Mouse (Mus musculus) forebrain, embryonic 11.5 days (tissue): ENCODE measurements at regions not wholly inside any gene's neighbourhood (a gene's known extent, or its start where the extent isn't known, plus 50 kb on each side); places are given as distances from the start of the nearest gene placed in this dataset.

Experiments used
- ATAC-seq: fragments of 200-750 bp; cut with Nextera tagmentation; replicated peaks from 2 replicates; pipeline ENCODE4 v1.8.0; 2017; ENCODE audit warnings: moderate TSS enrichment; ENCODE audit not compliant: low FRiP score
- DNase-seq: peaks from one replicate; pipeline ENCODE4 v3.0.0-alpha.2; 2017; ENCODE audit warnings: low spot score
- H3K27ac ChIP-seq: fragments of 300-500 bp; sonication (generic); 2 replicates; pipeline ENCODE4 v1.5.1; 2014; ENCODE audit warnings: low read depth, low read length
- H3K27me3 ChIP-seq: fragments of 300-500 bp; sonication (generic); 2 replicates; pipeline ENCODE4 v1.6.1; 2014; ENCODE audit warnings: mild to moderate bottlenecking, low read length, mixed read lengths; ENCODE audit not compliant: control insufficient read depth, insufficient read depth
- H3K36me3 ChIP-seq: fragments of 300-500 bp; sonication (generic); 2 replicates; pipeline ENCODE4 v1.6.1; 2014; ENCODE audit warnings: mild to moderate bottlenecking, low read length, moderate library complexity, mixed read lengths; ENCODE audit not compliant: control insufficient read depth, insufficient read depth
- H3K4me1 ChIP-seq: fragments of 300-500 bp; sonication (generic); replicated peaks from 2 replicates; pipeline ENCODE4 v1.6.1; 2014; ENCODE audit warnings: low read length, mixed read lengths; ENCODE audit not compliant: control insufficient read depth, insufficient read depth
- H3K4me2 ChIP-seq: fragments of 300-500 bp; sonication (generic); 2 replicates; pipeline ENCODE4 v1.6.1; 2014; ENCODE audit warnings: low read depth, mild to moderate bottlenecking, low read length, moderate library complexity, mixed read lengths; ENCODE audit not compliant: severe bottlenecking
- H3K4me3 ChIP-seq: fragments of 300-500 bp; sonication (generic); 2 replicates; pipeline ENCODE4 v1.5.1; 2014; ENCODE audit warnings: low read depth, low read length
- H3K9ac ChIP-seq: fragments of 300-500 bp; sonication (generic); 2 replicates; pipeline ENCODE4 v1.6.1; 2014; ENCODE audit warnings: low read length
- H3K9me3 ChIP-seq: fragments of 300-500 bp; sonication (generic); 2 replicates; pipeline ENCODE4 v1.6.1; 2016; ENCODE audit warnings: low read length, mixed read lengths; ENCODE audit not compliant: control insufficient read depth
- WGBS: fragments of 180-500 bp; shearing (Covaris S2); extraction: QIAGEN DNeasy Blood & Tissue Kit; methylation state at CpG from one replicate; pipeline ENCODE4 v1.1.7; 2014; 5-methylcytosine and 5-hydroxymethylcytosine counted together

DNA sequence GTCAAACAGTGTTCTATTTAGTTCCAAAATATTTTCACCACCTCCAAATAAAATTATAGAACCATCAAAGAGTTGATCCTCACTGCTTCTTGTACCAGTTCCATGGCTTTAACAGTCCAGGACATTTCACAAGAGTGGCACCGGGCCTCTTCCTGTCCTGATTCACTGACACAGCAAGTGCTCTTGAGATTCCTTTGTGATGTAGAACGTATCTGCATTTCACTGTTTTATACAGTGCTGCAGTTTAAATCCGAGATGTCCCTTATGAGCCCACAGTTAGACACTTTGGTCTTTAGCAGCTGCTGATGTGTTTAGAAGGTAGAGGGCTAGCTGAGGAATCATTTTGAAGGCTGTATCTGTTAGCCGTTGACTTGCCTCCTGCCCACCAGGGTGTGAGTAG is 284.8 kb downstream of the Pmp22 start:
- Histone ChIP-seq H3K9me3 (no peaks in the 10 kb centered on the region), H3K4me1 (peaks cover 10% of the 10 kb centered on the region; the same call in 1 of the 2 replicates), H3K27ac (no peak overlapping the region), H3K4me3 (no peak overlapping the region), H3K4me2 (no peak overlapping the region), H3K27me3 (peaks cover 35% of the 10 kb centered on the region), H3K36me3 (no peaks in the 10 kb centered on the region), H3K9ac (no peak overlapping the region)
- no peak for DNase-seq
- no peak for ATAC-seq
- WGBS = 52% methylated on average over 4 of the region's 4 CpGs

- ATAC-seq = no peak
- Histone ChIP-seq H3K9ac (no peak overlapping the region), H3K4me2 (no peak overlapping the region), H3K4me1 (no peaks in the 10 kb centered on the region; the same call in 1 of the 2 replicates), H3K4me3 (no peak overlapping the region), H3K27me3 (peaks cover 13% of the 10 kb centered on the region; the same call in 1 of the 2 replicates), H3K27ac (no peak overlapping the region), H3K9me3 (no peaks in the 10 kb centered on the region), H3K36me3 (no peaks in the 10 kb centered on the region)
- DNase-seq = no peak
- WGBS = 81% methylated on average over 5 of the region's 5 CpGs
Observed at GRCm38 (mm10) chr11:63418042-63418776, 289.4 kb downstream of the Pmp22 start.

GRCm38 (mm10) chr11:63420341-63420740 is 291.6 kb downstream of the Pmp22 start:
- Histone ChIP-seq H3K9me3 (no peaks in the 10 kb centered on the region), H3K36me3 (no peaks in the 10 kb centered on the region), H3K4me2 (no peak overlapping the region), H3K4me1 (no peaks in the 10 kb centered on the region), H3K27me3 (peaks cover 4% of the 10 kb centered on the region; the same call in 1 of the 2 replicates), H3K9ac (no peak overlapping the region), H3K27ac (no peak overlapping the region), H3K4me3 (no peak overlapping the region)
- DNase-seq (no peak), ATAC-seq (no peak)
- WGBS = 100% methylated on average over 3 of the region's 3 CpGs

DNA sequence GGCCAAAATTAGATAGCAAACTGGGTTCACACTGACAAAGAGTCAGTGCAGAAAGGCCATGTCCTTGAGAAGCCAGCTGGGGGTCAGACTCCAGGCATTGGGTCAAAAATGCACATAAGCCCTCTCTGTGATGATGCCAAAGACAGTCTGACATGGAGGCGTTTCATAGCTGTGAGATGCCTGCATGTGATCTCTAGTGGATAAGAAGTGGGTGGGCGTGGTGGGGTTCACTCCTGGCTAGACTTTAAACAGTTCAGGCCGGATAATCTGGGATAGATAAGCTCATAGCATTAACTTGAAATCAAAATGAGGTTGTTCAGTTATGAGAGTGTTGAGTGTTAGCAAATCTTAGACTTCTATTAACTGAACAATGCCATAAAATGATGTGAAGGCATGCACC is 293.3 kb downstream of the Pmp22 start:
- Histone ChIP-seq H3K27me3 (no peaks in the 10 kb centered on the region; the same call in 1 of the 2 replicates), H3K27ac (no peak overlapping the region), H3K4me2 (no peak overlapping the region), H3K9me3 (no peaks in the 10 kb centered on the region), H3K4me1 (peaks cover 5% of the 10 kb centered on the region; the same call in 1 of the 2 replicates), H3K9ac (no peak overlapping the region), H3K36me3 (no peaks in the 10 kb centered on the region), H3K4me3 (no peak overlapping the region)
- 91% methylated on average over 3 of the region's 3 CpGs for WGBS
- DNase-seq (no peak), ATAC-seq (no peak)

DNA sequence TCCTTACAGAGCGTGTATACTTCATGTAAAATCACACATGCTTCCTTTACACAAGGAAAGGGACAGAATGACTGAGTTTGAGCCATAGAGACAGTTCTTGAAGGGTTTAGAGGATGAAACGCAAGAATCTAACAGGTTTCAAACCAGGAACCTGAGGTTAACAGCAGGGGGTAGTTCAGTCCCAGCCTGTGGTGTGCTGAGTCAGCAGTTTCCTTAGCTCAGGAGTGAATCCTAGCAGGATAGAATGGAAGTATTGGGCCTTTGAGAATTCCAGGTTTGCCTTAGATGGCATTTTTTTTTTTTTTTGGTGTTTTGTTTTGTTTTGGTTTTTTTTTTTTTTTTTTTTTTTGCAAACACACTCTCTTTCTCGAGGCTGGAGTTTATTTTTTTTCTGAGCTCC is 295.5 kb downstream of the Pmp22 start:
- ATAC-seq (no peak), DNase-seq (no peak)
- no peak overlapping the region for H3K4me3 ChIP-seq
- H3K36me3 ChIP-seq = no peaks in the 10 kb centered on the region
- no peaks in the 10 kb centered on the region for H3K27me3 ChIP-seq
- no peak overlapping the region for H3K9ac ChIP-seq
- H3K4me2 ChIP-seq = no peak overlapping the region
- peaks cover 5% of the 10 kb centered on the region; the same call in 1 of the 2 replicates for H3K4me1 ChIP-seq
- no peaks in the 10 kb centered on the region for H3K9me3 ChIP-seq
- WGBS = 69% methylated on average over 3 of the region's 3 CpGs
- H3K27ac ChIP-seq = no peak overlapping the region

GRCm38 (mm10) chr11:63425741-63426140 is 297.0 kb downstream of the Pmp22 start:
- no peak overlapping the region for H3K27ac ChIP-seq

GRCm38 (mm10) chr11:63453786-63454185 is 325.0 kb downstream of the Pmp22 start:
- Histone ChIP-seq H3K27me3 (peaks cover 28% of the 10 kb centered on the region), H3K4me1 (peaks cover 3% of the 10 kb centered on the region; the same call in 1 of the 2 replicates), H3K4me2 (no peak overlapping the region), H3K9me3 (peaks cover 6% of the 10 kb centered on the region; the same call in 1 of the 2 replicates), H3K36me3 (no peaks in the 10 kb centered on the region), H3K9ac (no peak overlapping the region), H3K4me3 (no peak overlapping the region), H3K27ac (no peak overlapping the region)
- DNase-seq (no peak), ATAC-seq (no peak)
- WGBS = 33% methylated on average over 5 of the region's 5 CpGs

More at GRCm38 (mm10) chr11:63425741-63426140, 297.0 kb downstream of the Pmp22 start:
- no peaks in the 10 kb centered on the region for H3K9me3 ChIP-seq
- H3K4me2 ChIP-seq = no peak overlapping the region
- H3K27me3 ChIP-seq = no peaks in the 10 kb centered on the region
- WGBS = 30% methylated on average over 11 of the region's 11 CpGs
- H3K4me1 ChIP-seq = peaks cover 5% of the 10 kb centered on the region; the same call in 1 of the 2 replicates
- H3K9ac ChIP-seq = no peak overlapping the region
- H3K4me3 ChIP-seq = no peak overlapping the region
- H3K36me3 ChIP-seq = no peaks in the 10 kb centered on the region
- DNase-seq (no peak), ATAC-seq (no peak)

GRCm38 (mm10) chr11:63454910-63455531 is 326.2 kb downstream of the Pmp22 start:
- Histone ChIP-seq H3K4me1 (peaks cover 3% of the 10 kb centered on the region; the same call in 1 of the 2 replicates), H3K9ac (no peak overlapping the region), H3K36me3 (no peaks in the 10 kb centered on the region), H3K4me2 (0 out of 2 replicates have a peak overlapping the region, but pooled peaks have one; percentile 5), H3K9me3 (peaks cover 6% of the 10 kb centered on the region; the same call in 1 of the 2 replicates), H3K4me3 (no peak overlapping the region), H3K27ac (peak overlapping the region; percentile 42; the same call in 1 of the 2 replicates), H3K27me3 (peaks cover 30% of the 10 kb centered on the region)
- WGBS = 3% methylated on average over 17 of the region's 17 CpGs
- ATAC-seq = peak; percentile 90
- peak; percentile 80 for DNase-seq
